In genomic region chr1:171619001-171619400, GRCm38 (mm10) we compare ENCODE assay signal across 11 mouse cellular contexts. TPM values are rescaled to one million over a fixed set of nuclear protein-coding genes. Genes with fewer than 3 reads are reported as not detected.
DNase-seq lines count a peak whose midpoint lies in the region; ATAC-seq and TF ChIP-seq lines count a peak whose summit lies in the region.
"Had no signal": no experiment of that assay in that cellular context is flagged by ENCODE, and none has a peak within 500 bp of the region (broad histone marks: within the 10 kb centered on the region; RNA-seq: fewer than 3 reads in every experiment).

No protein-coding gene starts in this region.

- H3K27ac ChIP-seq in brown adipose tissue, adult 24 weeks (replicated peaks; ENCODE audit: low read depth, low read length), result 0 out of 2 replicates have a peak overlapping the region, but pooled peaks have one; percentile 13
- no peak overlapping the region for H3K27ac ChIP-seq in hindbrain, postnatal 0 days

- no peak for ATAC-seq in hindbrain, postnatal 0 days

- WGBS in hindbrain, postnatal 0 days, result 84% methylated on average over 8 of the region's 8 CpGs

- intact Hi-C loops in left cerebral cortex, postnatal 10 days (cut with DNase I), result no loop called here

- DNase-seq in left cerebral cortex, postnatal 10 days (ENCODE audit: extremely low spot score in 1 of 2, low spot score in 2 of 2), result peak; percentile 17 to 39
- DNase-seq in left cerebral cortex, adult 18-20 months (ENCODE audit: low spot score in 2 of 2), result no peak
- DNase-seq in lung, postnatal 14 days, result peak; percentile 25
- DNase-seq in spleen, postnatal 10 days (ENCODE audit: low spot score in 2 of 2), result peak; percentile 13 to 60
- no peak for DNase-seq in cerebellum, postnatal 14 days
- DNase-seq in hindbrain, postnatal 0 days (ENCODE audit: low spot score), result no peak
- no peak for DNase-seq in yolk sac, embryonic 10.5 days (ENCODE audit: low spot score)

- H3K4me1 ChIP-seq in brown adipose tissue, adult 24 weeks (ENCODE audit: control insufficient read depth, insufficient read depth, insufficient read length, low read length), result no peaks in the 10 kb centered on the region
- H3K4me1 ChIP-seq in hindbrain, postnatal 0 days (ENCODE audit: insufficient read depth, low read length), result no peaks in the 10 kb centered on the region

- H3K4me3 ChIP-seq in brown adipose tissue, adult 24 weeks (ENCODE audit: insufficient read depth, low read depth, low read length), result no peak overlapping the region
- no peak overlapping the region for H3K4me3 ChIP-seq in hindbrain, postnatal 0 days (ENCODE audit: low read length)

- no peak overlapping the region for H3K4me2 ChIP-seq in hindbrain, postnatal 0 days (ENCODE audit: low read depth, low read length)

- no peak for TF ChIP-seq CTCF in hindbrain, postnatal 0 days (IDR thresholded peaks at IDR 0.05; ENCODE audit: low read depth)

- H3K36me3 ChIP-seq in hindbrain, postnatal 0 days (ENCODE audit: insufficient read depth, low read length), result no peaks in the 10 kb centered on the region

- no peaks in the 10 kb centered on the region for H3K9me3 ChIP-seq in hindbrain, postnatal 0 days (ENCODE audit: low read length)

- no peak overlapping the region for H3K9ac ChIP-seq in hindbrain, postnatal 0 days (replicated peaks; ENCODE audit: low read length)

- no peaks in the 10 kb centered on the region for H3K27me3 ChIP-seq in hindbrain, postnatal 0 days (ENCODE audit: insufficient read depth, low read length)

RNA-seq across cellular contexts. Expression of gene Ly9, which starts 11.8 kb away (rescaled TPM):
- not detected for total RNA-seq in left cerebral cortex, postnatal 10 days (2021)
- not detected for total RNA-seq in left cerebral cortex, adult 18-20 months (2021)
- polyA plus RNA-seq in brown adipose tissue, adult 24 weeks (2012; ENCODE audit: insufficient read depth, insufficient read length, missing spikeins), result 0.95 TPM in 1 of 2 replicates, not detected in the other
- total RNA-seq in hindbrain, postnatal 0 days (2014; rRNA removed), result 0.63 TPM in 1 of 2 replicates, not detected in the other
- 0.14 TPM in 1 of 2 replicates, not detected in the other for polyA plus RNA-seq in hindbrain, postnatal 0 days (2015; fragmentation: Nextera tagmentation; extraction: Ambion mirVana)
- total RNA-seq: left cerebral cortex, postnatal 36 days had no signal
- polyA plus RNA-seq: neural tube, embryonic 11.5 days had no signal

RNA-seq across cellular contexts. Expression of gene Slamf7, which starts 33.8 kb away (rescaled TPM):
- under 1 TPM; 0.22 to 0.39 TPM for total RNA-seq in left cerebral cortex, postnatal 10 days (2021)
- not detected for total RNA-seq in left cerebral cortex, adult 18-20 months (2021)
- polyA plus RNA-seq in brown adipose tissue, adult 24 weeks (2012; ENCODE audit: insufficient read depth, insufficient read length, missing spikeins), result 1.0 and 1.6 TPM in 2 replicates
- not detected in 2 replicates for total RNA-seq in hindbrain, postnatal 0 days (2014; rRNA removed)
- polyA plus RNA-seq in hindbrain, postnatal 0 days (2015; fragmentation: Nextera tagmentation; extraction: Ambion mirVana), result not detected in 2 replicates
- total RNA-seq: left cerebral cortex, postnatal 36 days had no signal
- polyA plus RNA-seq: intestine, embryonic 14.5 days; neural tube, embryonic 11.5 days had no signal

Comparison
In these comparisons a context has a peak if more than half of its experiments do, and no peak if none do; other contexts are left out.
1. DNase-seq: peak in left cerebral cortex, postnatal 10 days (2 of 2), lung, postnatal 14 days (single experiment) and spleen, postnatal 10 days (2 of 2); none in left cerebral cortex, adult 18-20 months (0 of 2), cerebellum, postnatal 14 days (0 of 2), hindbrain, postnatal 0 days (single experiment) and yolk sac, embryonic 10.5 days (single experiment).